Mouse (Mus musculus): Measurements from ENCODE around the gene Eef1a1. TPM values are rescaled to one million over a fixed set of nuclear protein-coding genes. Genes with fewer than 3 reads are reported as not detected.
A peak's percentile ranks its signal among the peaks of the same experiment; 100 is the strongest.

Gene Eef1a1
- polyA plus RNA-seq, 1 experiment, result 3,710 TPM

- WGBS, result 54% methylated on average over 2 of the region's 2 CpGs
These were observed 59.4 kb downstream of the Eef1a1 start for GRCm38 (mm10) chr9:78429551-78429950.

DNA sequence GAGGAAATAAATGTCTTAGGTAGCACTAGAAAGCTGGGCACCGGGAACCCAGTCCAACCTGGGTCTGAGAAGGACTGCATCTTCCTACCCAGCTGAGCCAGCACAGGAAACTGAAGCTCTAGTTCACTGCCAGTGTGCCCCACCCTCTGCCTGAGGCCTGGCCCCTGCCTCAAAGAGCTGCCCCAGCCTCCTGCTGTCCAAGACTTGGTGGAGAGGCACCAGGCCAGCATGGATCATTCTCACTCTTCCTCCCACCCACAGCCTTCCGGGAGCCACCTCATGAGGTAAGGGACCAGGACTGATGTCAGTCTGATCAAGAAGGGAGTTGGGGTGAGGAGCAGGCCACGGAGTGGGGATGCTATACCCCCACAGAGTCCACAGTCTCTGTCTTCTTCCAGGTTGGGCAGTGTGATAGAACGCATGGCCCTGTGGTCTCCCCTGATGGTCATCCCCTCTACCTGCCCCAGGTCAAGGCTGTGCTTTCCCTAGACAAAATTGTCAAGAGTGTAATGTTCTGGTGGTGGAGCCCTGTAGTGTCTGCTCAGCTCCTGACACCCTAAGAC, 60.0 kb downstream of the Eef1a1 start:
- Histone ChIP-seq H3K4me1 (ENCODE audit: control insufficient read depth, insufficient read depth, low read length) (peaks cover 2% of the 10 kb centered on the region; the same call in 1 of the 2 replicates), H3K27ac (ENCODE audit: control insufficient read depth, insufficient read depth, low read depth, low read length, poor library complexity) (peak overlapping the region; percentile 5; the same call in 1 of the 2 replicates), H3K4me3 (replicated peaks; ENCODE audit: control insufficient read depth, low read depth, low read length) (no peak overlapping the region)
- TF ChIP-seq CTCF (IDR thresholded peaks at IDR 0.05; ENCODE audit: control insufficient read depth, insufficient read depth, low read length) (no peak), POLR2A (IDR thresholded peaks at IDR 0.05; ENCODE audit: borderline replicate concordance, control insufficient read depth, low read depth, low read length) (no peak)
- WGBS, result 69% methylated on average over 4 of the region's 4 CpGs

More at GRCm38 (mm10) chr9:78429551-78429950, 59.4 kb downstream of the Eef1a1 start:
- Histone ChIP-seq H3K27ac (ENCODE audit: control insufficient read depth, insufficient read depth, low read depth, low read length, poor library complexity) (peak overlapping the region; percentile 45), H3K4me1 (ENCODE audit: control insufficient read depth, insufficient read depth, low read length) (peaks cover 2% of the 10 kb centered on the region; the same call in 1 of the 2 replicates), H3K4me3 (replicated peaks; ENCODE audit: control insufficient read depth, low read depth, low read length) (no peak overlapping the region)
- TF ChIP-seq POLR2A (IDR thresholded peaks at IDR 0.05; ENCODE audit: borderline replicate concordance, control insufficient read depth, low read depth, low read length) (no peak), CTCF (IDR thresholded peaks at IDR 0.05; ENCODE audit: control insufficient read depth, insufficient read depth, low read length) (no peak)

Other genes with a start within 250 kb of the Eef1a1 start
- gene Gm3776, start 232.0 kb downstream of the Eef1a1 start, polyA plus RNA-seq (2011; ENCODE audit: insufficient read depth, insufficient read length, low replicate concordance, missing spikeins), result not detected in 2 replicates
- not detected in 2 replicates for gene Gm10639, start 199.2 kb downstream of the Eef1a1 start, polyA plus RNA-seq (2011; ENCODE audit: insufficient read depth, insufficient read length, low replicate concordance, missing spikeins)
- not detected in 2 replicates for gene Omt2a, start 174.4 kb downstream of the Eef1a1 start, polyA plus RNA-seq (2011; ENCODE audit: insufficient read depth, insufficient read length, low replicate concordance, missing spikeins)
- not detected in 2 replicates for gene Omt2b, start 161.6 kb downstream of the Eef1a1 start, polyA plus RNA-seq (2011; ENCODE audit: insufficient read depth, insufficient read length, low replicate concordance, missing spikeins)
- gene Gsta2, start 133.4 kb downstream of the Eef1a1 start, polyA plus RNA-seq (2011; ENCODE audit: insufficient read depth, insufficient read length, low replicate concordance, missing spikeins), result 4.3 TPM in 1 of 2 replicates, not detected in the other
- gene Dppa5a, start 121.0 kb downstream of the Eef1a1 start, polyA plus RNA-seq (2011; ENCODE audit: insufficient read depth, insufficient read length, low replicate concordance, missing spikeins), result 921 TPM in 1 of 2 replicates, not detected in the other
- gene Ooep, start 110.4 kb downstream of the Eef1a1 start, polyA plus RNA-seq (2011; ENCODE audit: insufficient read depth, insufficient read length, low replicate concordance, missing spikeins), result 6.3 TPM in 1 of 2 replicates, not detected in the other
- gene Ddx43, start 93.4 kb downstream of the Eef1a1 start, polyA plus RNA-seq (2011; ENCODE audit: insufficient read depth, insufficient read length, low replicate concordance, missing spikeins), result not detected in 2 replicates
- gene Cgas, start 45.9 kb downstream of the Eef1a1 start, polyA plus RNA-seq (2011; ENCODE audit: insufficient read depth, insufficient read length, low replicate concordance, missing spikeins), result 3.1 and 4.7 TPM in 2 replicates
- 10.2 and 24.4 TPM in 2 replicates for gene Mto1, start 40.9 kb downstream of the Eef1a1 start, polyA plus RNA-seq (2011; ENCODE audit: insufficient read depth, insufficient read length, low replicate concordance, missing spikeins)
- gene Gm17324, start 40.4 kb downstream of the Eef1a1 start, polyA plus RNA-seq (2011; ENCODE audit: insufficient read depth, insufficient read length, low replicate concordance, missing spikeins), result not detected in 2 replicates
- gene Slc17a5, start 98.9 kb upstream of the Eef1a1 start, polyA plus RNA-seq (2011; ENCODE audit: insufficient read depth, insufficient read length, low replicate concordance, missing spikeins), result 0.83 and 2.3 TPM in 2 replicates
- gene Cd109, start 126.4 kb upstream of the Eef1a1 start, polyA plus RNA-seq (2011; ENCODE audit: insufficient read depth, insufficient read length, low replicate concordance, missing spikeins), result 0.85 TPM in 1 of 2 replicates, not detected in the other

All from bone marrow, adult 2 months (tissue).